In the genomic region with DNA sequence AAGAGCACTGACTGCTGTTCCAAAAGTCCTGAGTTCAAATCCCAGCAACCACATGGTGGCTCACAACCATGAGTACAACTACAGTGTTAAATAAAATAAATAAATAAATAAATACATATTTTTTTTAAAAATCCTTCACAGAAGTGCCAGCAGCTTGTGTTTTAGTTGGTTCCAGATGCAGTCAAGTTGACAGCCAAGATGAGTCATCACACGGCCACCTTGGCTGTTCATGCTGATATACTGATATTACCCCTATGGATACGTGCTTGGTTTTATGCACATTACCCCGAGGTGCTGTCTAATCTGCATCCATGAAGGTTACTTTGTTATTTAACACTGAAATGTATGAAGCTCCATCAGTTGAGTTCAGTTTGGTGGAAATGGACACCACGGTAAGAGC, we compare ENCODE assay signal across 12 mouse cellular contexts.
"Had no signal": no experiment of that assay in that cellular context is flagged by ENCODE, and none has a peak within 500 bp of the region (broad histone marks: within the 10 kb centered on the region; RNA-seq: fewer than 3 reads in every experiment).

No protein-coding gene starts in this region.

- DNase-seq: retina, postnatal 1 day; right cerebral cortex, adult 18-20 months; right cerebral cortex, postnatal 14 days; right cerebral cortex, postnatal 25 days; right cerebral cortex, postnatal 4 days; spleen, adult 18-20 months; thymus, adult 18-20 months; thymus, adult 2 months; thymus, postnatal 14 days; thymus, postnatal 25 days; thymus, postnatal 36 days; thymus, postnatal 4 days had no signal
